Mouse (Mus musculus): ENCODE results near the gene Ttc29. TPM values are rescaled to one million over a fixed set of nuclear protein-coding genes. Genes with fewer than 3 reads are reported as not detected.

Ttc29 gene
- not detected for total RNA-seq (2021)
- long read RNA-seq, experiment 1 = 0 reads
- long read RNA-seq, experiment 2, partial matches to known transcripts = 0 of 1 reads
- long read RNA-seq, experiment 2, other reads (novel, unspliced or antisense) = 1 of 1 reads

DNA sequence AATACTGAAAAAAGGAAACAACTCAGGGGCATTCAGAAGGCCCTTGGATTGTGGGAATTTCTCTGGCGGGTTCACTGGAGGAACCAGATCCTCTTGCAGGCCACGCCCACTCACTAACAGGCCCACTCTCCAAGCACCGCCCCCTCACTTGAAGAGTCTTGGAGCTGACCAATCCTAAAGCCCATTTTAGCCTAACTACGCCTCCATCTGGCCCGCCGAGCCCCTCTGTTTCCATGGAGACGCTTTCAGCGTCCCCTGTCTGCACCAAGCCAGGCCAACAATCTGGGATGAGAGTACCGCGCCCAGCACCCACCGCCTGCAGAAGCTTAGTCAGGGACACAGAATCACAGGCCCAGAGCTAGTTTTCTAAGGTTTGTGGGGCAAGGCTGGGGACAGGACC, at the start of gene Ttc29:
Ttc29 (plus strand) TSS at position 224 of the 400 bp plus-strand sequence.
- no peak within 1 kb of the TSS for H3K4me3 ChIP-seq
- no peak within 1 kb of the TSS for H3K27ac ChIP-seq
- TF ChIP-seq CTCF (conservative IDR thresholded peaks at IDR 0.05) = no peak
- peak; percentile 20 to 32 for DNase-seq (ENCODE audit: low spot score in 2 of 2)

DNA sequence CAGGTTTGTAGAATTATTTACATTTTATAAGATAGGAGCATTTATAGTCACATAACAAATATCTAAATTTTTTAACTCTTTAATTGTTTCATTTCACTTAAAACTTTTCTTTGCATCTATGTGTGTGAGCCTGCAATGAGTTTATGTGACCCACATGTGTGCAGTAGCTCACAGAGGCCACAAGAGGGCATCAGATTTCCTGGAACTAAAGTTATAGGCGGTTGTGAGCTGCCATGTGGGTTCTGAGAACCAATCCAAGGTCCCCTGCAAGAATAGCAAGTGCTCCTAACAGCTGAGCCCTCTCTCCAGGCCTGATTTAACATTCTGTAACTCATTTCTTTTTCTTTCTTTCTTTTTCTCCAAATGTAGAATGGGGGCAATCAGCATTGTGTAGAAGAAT, 41.7 kb upstream of the Ttc29 start:
- no peak overlapping the region for H3K27ac ChIP-seq
- no peak for DNase-seq (ENCODE audit: low spot score in 2 of 2)
- peak; percentile 26; the same call in 1 of the 2 replicates for TF ChIP-seq CTCF (conservative IDR thresholded peaks at IDR 0.05)
- no peak overlapping the region for H3K4me3 ChIP-seq

DNA sequence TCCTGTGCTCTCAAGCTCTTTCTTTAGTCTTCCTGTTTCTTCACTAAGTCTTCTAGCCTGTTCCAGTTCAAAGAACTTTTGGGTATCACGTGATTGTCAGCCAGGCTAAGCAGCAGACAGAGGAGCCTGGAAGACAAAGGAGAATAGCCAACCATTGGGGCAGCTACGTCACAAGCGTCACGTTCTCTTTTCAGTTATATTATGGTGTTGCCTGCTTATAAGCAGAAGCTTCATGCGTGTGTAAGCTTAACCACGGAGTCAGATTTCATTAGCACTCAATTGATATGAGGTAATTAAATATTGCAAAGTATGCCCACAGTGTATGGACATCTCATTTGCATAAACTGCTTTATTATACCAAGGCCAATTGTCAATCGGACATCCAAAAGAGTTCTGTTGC, 30.4 kb upstream of the Ttc29 start:
- no peak for TF ChIP-seq CTCF (conservative IDR thresholded peaks at IDR 0.05)
- no peak overlapping the region for H3K27ac ChIP-seq
- no peak for DNase-seq (ENCODE audit: low spot score in 2 of 2)
- H3K4me3 ChIP-seq = no peak overlapping the region

DNA sequence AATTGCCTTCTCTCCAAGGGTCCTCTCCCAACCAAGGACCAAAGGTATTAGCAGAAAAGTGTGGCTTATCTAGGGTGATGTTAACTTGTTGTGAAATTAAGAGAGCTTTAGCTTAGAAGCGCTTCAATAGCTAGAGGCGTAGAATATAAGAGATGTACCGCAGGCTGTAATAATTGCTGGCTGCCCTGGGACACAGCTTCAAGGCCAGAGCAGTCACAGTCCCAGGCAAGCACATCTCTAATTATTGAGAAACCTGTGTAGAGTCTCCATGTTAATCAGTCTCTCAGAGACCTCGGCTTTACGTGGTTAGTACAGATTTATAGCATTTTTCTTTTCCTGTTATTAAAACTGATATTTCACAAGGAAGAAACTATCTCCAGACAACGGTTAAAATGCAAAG, 29.7 kb upstream of the Ttc29 start:
- no peak overlapping the region for H3K4me3 ChIP-seq
- TF ChIP-seq CTCF (conservative IDR thresholded peaks at IDR 0.05) = no peak
- DNase-seq (ENCODE audit: low spot score in 2 of 2) = no peak
- H3K27ac ChIP-seq = no peak overlapping the region

DNA sequence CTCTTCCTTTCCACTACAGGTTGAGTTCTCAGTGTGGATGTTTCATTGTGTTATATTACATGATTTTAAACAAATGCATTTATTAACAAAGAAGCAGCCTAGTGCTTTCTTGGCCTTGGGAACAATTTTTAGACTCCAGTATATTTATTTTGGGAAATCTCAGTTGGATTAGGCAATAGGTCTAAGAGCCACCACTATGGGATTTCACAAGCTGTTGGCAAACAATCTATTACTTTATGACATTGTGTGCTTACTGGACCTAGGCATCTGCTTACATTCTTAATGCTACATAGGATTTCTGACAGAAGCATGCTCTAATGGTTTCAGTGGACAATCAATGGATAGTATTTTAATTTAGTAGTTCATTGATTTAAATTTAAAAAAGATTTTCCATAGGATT, 26.0 kb upstream of the Ttc29 start:
- Histone ChIP-seq H3K4me3 (no peak overlapping the region), H3K27ac (no peak overlapping the region)
- TF ChIP-seq CTCF (conservative IDR thresholded peaks at IDR 0.05) = no peak
- DNase-seq (ENCODE audit: low spot score in 2 of 2) = no peak

DNA sequence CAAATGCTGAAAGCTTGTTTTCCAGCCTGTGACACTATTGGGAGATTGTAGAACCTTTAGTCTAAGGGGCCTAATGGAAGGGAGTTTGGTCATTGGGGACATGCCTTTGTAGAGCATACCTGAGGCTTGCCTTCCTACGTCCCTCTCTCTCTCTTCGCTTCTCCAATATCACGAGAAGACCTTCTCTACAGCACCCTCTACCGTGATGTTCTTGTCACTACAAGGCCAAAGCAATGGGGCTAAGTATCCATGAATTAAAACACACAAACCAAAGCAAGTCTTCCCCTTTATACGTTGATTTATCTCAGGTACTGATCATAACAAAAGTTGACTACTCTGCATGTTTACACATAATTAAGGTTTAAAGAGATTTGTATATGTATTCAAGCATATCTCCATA, 8.9 kb upstream of the Ttc29 start:
- peak; percentile 70 for TF ChIP-seq CTCF (conservative IDR thresholded peaks at IDR 0.05)
- Histone ChIP-seq H3K27ac (no peak overlapping the region), H3K4me3 (no peak overlapping the region)
- DNase-seq (ENCODE audit: low spot score in 2 of 2) = no peak

DNA sequence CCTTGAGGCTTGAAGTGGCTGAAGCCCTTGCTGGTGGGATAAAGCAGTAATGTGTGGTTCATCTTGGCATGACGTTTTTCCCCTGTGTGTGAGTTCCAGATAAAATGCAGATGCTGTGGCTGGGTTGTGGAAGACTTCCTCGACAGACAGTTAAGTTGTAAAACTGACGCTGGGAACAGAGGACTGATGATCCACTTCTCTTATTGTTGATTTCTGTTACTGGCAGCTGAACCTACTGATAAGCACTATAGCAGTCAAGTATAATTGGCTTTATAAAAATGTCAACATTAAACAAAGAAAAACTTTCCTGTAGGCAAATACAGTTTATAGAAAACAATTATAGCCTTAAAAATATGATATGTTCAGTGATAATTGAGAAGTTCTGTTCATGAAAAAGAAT, 2.7 kb upstream of the Ttc29 start:
- Histone ChIP-seq H3K4me3 (no peak overlapping the region), H3K27ac (no peak overlapping the region)
- TF ChIP-seq CTCF (conservative IDR thresholded peaks at IDR 0.05) = no peak
- no peak for DNase-seq (ENCODE audit: low spot score in 2 of 2)

DNA sequence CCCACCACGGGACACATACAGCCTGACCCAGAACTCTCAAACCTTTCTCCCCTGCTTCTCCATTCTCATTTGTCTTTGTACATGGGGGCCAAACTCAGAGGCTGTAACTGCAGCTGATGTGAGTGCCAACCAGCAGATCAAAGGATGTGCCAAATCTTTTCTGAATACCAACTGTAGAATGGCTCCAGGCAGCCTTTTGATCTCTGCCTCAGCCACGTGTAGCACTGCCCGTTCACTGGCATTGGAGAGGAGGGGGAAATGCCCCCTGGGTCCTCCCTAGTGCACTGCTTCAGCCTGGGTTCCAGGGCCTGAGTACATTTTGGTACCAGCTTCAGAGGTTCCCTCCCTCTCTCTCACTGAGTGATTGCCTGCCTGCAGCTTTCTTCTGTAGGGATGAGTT, 1.5 kb downstream of the Ttc29 start:
- H3K4me3 ChIP-seq = no peak overlapping the region
- TF ChIP-seq CTCF (conservative IDR thresholded peaks at IDR 0.05) = no peak
- no peak overlapping the region for H3K27ac ChIP-seq
- no peak for DNase-seq (ENCODE audit: low spot score in 2 of 2)

DNA sequence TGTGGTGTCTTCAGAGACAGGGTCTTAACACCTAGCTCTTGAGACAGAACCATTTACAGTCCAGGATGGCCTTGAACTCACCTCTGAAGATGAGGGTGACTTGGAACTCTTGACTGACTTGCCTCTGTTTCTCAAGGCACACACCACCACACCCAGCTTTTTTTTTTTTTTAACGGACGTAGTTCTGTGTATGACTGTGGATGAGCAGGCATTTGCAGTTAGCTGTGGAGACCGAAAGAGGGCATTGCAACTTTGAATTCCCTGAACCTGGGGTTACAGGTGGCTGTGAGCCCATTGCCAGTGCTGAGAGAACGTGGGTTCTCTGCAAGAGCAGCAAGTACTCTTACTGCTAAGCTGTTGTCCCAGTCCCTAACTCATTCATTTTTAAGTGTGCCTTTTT, 13.0 kb downstream of the Ttc29 start:
- DNase-seq (ENCODE audit: low spot score in 2 of 2) = no peak
- no peak for TF ChIP-seq CTCF (conservative IDR thresholded peaks at IDR 0.05)
- H3K4me3 ChIP-seq = no peak overlapping the region
- H3K27ac ChIP-seq = no peak overlapping the region

DNA sequence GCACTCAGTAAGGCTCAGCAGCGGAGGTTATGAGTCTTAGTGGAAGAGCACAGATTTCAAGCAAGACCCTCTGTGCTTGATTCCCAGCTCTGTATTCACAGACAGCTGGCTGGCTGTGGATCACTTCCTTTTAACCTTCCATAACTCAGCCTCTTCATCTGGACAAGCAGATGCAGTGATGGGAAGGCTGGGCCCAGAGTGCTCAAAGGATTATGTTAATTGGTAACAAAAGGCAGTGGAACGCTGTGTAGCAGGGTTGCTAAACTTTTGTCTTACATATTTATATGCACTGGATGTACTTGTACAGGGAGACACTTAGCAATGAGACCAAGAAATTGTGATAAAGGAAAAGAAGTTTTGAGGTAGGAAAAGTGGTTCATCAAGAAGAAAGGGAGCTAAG, 17.6 kb downstream of the Ttc29 start:
- no peak for TF ChIP-seq CTCF (conservative IDR thresholded peaks at IDR 0.05)
- no peak overlapping the region for H3K27ac ChIP-seq
- no peak overlapping the region for H3K4me3 ChIP-seq
- no peak for DNase-seq (ENCODE audit: low spot score in 2 of 2)

DNA sequence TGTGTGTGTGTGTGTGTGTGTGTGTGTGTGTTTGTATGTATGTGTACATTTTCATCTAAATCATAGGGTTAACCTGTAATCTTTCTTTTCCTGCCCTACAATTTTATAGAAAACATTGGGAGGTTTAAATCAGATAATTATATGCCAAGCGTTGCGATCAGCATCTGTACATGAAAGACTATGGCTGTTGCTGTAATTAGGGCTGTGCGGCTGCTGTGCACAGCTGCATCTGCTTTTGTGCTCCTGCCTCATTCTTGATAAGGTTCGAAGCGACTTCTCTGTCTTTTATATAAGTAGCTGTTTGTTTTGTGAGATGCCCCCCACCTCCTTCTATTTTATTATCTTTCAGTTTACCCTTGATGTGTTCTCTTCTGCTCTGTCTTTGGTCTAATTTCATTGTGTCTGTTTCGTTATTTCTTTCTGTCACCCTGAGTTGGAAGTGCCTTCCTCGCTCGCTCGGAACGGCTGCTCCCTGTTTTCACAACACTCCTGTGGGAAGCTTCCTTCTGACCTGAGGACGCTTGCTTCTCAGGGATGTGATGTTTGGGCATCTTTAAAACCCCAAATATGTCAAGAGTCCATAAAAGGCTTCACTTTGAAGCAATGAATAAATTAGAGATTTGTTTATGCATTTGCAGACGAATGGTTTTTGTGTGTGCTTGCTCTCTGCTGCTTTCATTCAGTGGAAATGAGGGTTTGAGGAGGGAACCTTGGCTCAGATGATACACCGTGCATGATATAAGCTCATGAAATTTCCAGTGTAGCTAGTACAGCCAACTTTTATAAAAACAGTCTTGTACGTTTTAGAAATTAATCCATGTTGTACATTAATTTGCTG, 20.0 kb downstream of the Ttc29 start:
- DNase-seq (ENCODE audit: low spot score in 2 of 2) = no peak
- Histone ChIP-seq H3K4me3 (peak overlapping the region; percentile 26; the same call in 1 of the 2 replicates), H3K27ac (peak overlapping the region; percentile 61)
- TF ChIP-seq CTCF (conservative IDR thresholded peaks at IDR 0.05) = no peak

DNA sequence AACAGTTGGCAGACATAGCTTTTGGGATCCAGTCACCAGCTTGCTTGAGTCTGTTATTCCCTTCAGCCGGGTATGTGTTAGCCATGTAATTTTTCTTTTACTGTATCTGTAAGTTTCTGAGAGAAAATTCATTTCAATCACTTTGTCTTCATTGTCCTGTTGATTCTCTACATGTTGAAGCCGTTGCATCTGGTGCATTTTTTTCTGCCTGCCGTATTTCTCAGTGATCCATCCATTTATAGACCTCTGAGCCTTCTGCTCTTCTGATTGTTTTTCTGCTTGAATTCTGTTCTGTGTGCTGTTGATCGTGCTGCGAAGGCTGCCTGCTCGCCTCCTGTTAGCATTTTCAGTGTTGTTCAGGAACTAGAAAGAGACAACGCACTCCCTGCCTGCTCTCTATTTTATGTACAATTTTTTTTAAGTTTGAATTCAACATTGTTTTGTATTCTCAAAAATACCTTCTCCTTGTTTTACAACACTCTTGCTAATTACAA, 20.7 kb downstream of the Ttc29 start:
- peak overlapping the region; percentile 26; the same call in 1 of the 2 replicates for H3K4me3 ChIP-seq
- TF ChIP-seq CTCF (conservative IDR thresholded peaks at IDR 0.05) = no peak
- peak overlapping the region; percentile 61; the same call in 1 of the 2 replicates for H3K27ac ChIP-seq
- DNase-seq (ENCODE audit: low spot score in 2 of 2) = peak; percentile 30 to 39

DNA sequence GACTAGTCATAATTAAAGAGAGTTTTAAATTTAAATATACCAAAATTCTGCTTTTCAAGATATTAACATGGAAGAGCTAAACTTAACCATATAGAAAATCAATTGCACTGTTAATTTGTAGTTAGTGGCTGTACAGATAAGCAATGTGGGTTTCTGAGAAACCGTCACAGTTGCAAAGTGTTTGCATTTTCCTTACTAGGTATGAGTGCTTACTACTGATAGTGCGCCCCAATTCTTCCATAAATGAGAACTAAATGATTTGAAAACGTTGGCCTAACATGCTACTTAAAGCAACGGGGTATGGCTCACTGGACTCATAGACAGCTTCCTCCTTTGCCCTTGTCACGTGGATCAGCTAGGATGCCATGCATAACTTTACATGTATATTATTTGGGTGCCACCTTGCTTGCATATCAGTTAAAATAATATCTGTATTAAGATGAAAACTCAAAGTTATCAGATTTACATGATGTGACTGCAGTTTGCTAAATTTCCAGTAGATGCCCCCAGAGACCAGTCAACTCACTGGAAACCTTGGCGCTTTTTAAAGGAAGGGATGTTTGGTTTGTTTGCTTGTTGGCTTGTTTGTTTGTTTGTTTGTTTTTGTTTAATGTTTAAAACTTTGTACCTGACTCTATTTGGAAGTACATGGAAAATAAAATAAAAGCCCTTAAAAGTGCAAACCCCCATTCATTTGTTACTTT, 25.0 kb downstream of the Ttc29 start:
- Histone ChIP-seq H3K27ac (no peak overlapping the region), H3K4me3 (no peak overlapping the region)
- peak; percentile 7 to 45 for DNase-seq (ENCODE audit: low spot score in 2 of 2)
- peak; percentile 95 for TF ChIP-seq CTCF (conservative IDR thresholded peaks at IDR 0.05)
